Mouse (Mus musculus): Measurements from ENCODE around the gene Gm20878.
"Not testable (repeated sequence)": the region's sequence is repeated elsewhere in the genome, so short reads cannot be mapped to it uniquely, and the experiment has no call there.

Gm20878 gene

GRCm38 (mm10) chr4:41941272-41941671 is at the start of gene Gm20878:
Gm20878 (plus strand) TSS chr4:41941572.
- not testable (repeated sequence) for DNase-seq (ENCODE audit: low read depth, low spot score)

- not testable (repeated sequence) for DNase-seq (ENCODE audit: low read depth, low spot score)
These were observed 38.1 kb upstream of the Gm20878 start, which contains the start of gene Gm21541 for GRCm38 (mm10) chr4:41903310-41903709. Gm21541 (plus strand) TSS chr4:41903610.

- DNase-seq (ENCODE audit: low read depth, low spot score): not testable (repeated sequence)
These were observed 24.4 kb downstream of the Gm20878 start, which contains the start of gene Fam205a4 for GRCm38 (mm10) chr4:41965758-41966157. Fam205a4 (plus strand) TSS chr4:41966058.

Data from c-Kit-negative CD71-positive TER-119-positive erythroid progenitor cells, embryonic 14.5 days (primary cell).